Mouse (Mus musculus): ENCODE results near the gene Psd.

- TF ChIP-seq CTCF (IDR thresholded peaks at IDR 0.05; ENCODE audit: borderline replicate concordance, control insufficient read depth, extremely low read depth, insufficient read depth, low read length, poor library complexity) = no peak
- TF ChIP-seq POLR2A (IDR thresholded peaks at IDR 0.05; ENCODE audit: control insufficient read depth, extremely low read depth, insufficient read depth, low read length, poor library complexity) = no peak
Measured at GRCm38 (mm10) chr19:46362104-46362503, 35.1 kb upstream of the Psd start.
